Comparison of ENCODE assay signal across 22 mouse cellular contexts in the genomic region with DNA sequence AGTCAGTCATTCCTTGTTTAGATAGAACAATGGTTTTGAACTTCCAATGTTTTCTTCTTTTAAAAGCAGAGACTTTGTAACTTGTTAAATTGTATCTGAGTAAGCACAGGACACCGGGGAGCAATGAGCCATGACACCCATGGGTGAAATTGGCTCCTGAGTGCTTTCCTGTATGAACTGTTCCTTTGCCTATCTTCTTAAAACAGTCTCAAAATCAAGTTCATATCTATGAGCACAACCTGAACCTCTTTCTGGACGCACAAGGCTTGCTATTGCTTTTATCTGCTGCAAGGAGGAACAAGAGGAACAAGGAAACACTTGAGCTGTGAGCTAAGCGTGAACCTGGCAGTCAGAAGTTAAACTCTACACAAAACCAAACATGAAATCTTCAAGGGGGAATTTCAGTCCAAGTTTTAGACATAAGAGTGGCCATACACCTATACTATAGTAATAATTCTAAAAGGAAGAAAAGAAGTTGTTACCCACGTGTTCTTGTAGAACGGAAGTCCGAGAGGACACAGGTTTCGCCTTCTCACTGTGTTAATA.
"Had no signal": no experiment of that assay in that cellular context is flagged by ENCODE, and none has a peak within 500 bp of the region (broad histone marks: within the 10 kb centered on the region; RNA-seq: fewer than 3 reads in every experiment).

No protein-coding gene starts in this region.

- H3K4me2 ChIP-seq: limb, embryonic 13.5 days; liver, embryonic 15.5 days; midbrain, embryonic 13.5 days; neural tube, embryonic 13.5 days; stomach, embryonic 15.5 days had no signal

- ATAC-seq: intestine, postnatal 0 days; midbrain, embryonic 13.5 days; midbrain, embryonic 16.5 days had no signal

- H3K4me1 ChIP-seq: liver, embryonic 15.5 days; megakaryocyte, embryonic 14.5 days had no signal

- DNase-seq: kidney, adult 2 months; kidney, postnatal 25 days; layer of hippocampus, adult 9-11 months; liver; lung, adult 2 months; retina, postnatal 1 day; right cerebral cortex, postnatal 25 days; spleen, adult 18-20 months; thymus, postnatal 25 days had no signal

- H3K36me3 ChIP-seq: limb, embryonic 10.5 days; limb, embryonic 13.5 days; liver, embryonic 15.5 days; midbrain, embryonic 10.5 days; midbrain, embryonic 13.5 days; neural tube, embryonic 13.5 days; stomach, embryonic 15.5 days had no signal

- H3K27ac ChIP-seq: kidney, postnatal 0 days; layer of hippocampus, adult 2 months; limb, embryonic 10.5 days; limb, embryonic 13.5 days; liver, embryonic 15.5 days; midbrain, embryonic 13.5 days; neural tube, embryonic 13.5 days; stomach, embryonic 15.5 days had no signal

- H3K27me3 ChIP-seq: limb, embryonic 13.5 days; liver, embryonic 15.5 days; megakaryocyte, embryonic 14.5 days; midbrain, embryonic 13.5 days; neural tube, embryonic 13.5 days; stomach, embryonic 15.5 days had no signal

- H3K9ac ChIP-seq: limb, embryonic 13.5 days; liver, embryonic 15.5 days; midbrain, embryonic 13.5 days; neural tube, embryonic 13.5 days; stomach, embryonic 15.5 days had no signal

- H3K9me3 ChIP-seq: limb, embryonic 10.5 days; limb, embryonic 13.5 days; liver, embryonic 15.5 days; megakaryocyte, embryonic 14.5 days; midbrain, embryonic 10.5 days; midbrain, embryonic 13.5 days; neural tube, embryonic 13.5 days; stomach, embryonic 15.5 days had no signal

- H3K4me3 ChIP-seq: layer of hippocampus, adult 2 months; limb, embryonic 10.5 days; limb, embryonic 13.5 days; liver, embryonic 15.5 days; megakaryocyte, embryonic 14.5 days; midbrain, embryonic 10.5 days; midbrain, embryonic 13.5 days; myocyte; neural tube, embryonic 13.5 days; stomach, embryonic 15.5 days had no signal
